Mouse (Mus musculus) left cerebral cortex, adult 18-20 months (tissue): Measurements from ENCODE around the gene 1700037H04Rik. TPM values are rescaled to one million over a fixed set of nuclear protein-coding genes. Genes with fewer than 3 reads are reported as not detected.
A peak's percentile ranks its signal among the peaks of the same experiment; 100 is the strongest.

Experiments
- DNase-seq, 2 experiments: peaks; one replicate each; pipeline ENCODE4 v3.0.0; 2021 to 2022; ENCODE audit warnings: low spot score in 2 of 2, mixed read lengths in 1 of 2
- long read RNA-seq, 2 experiments: library from polyadenylated mRNA; stranded (forward); transcript quantifications; one replicate each; pipeline ENCODE4 v2.0.0; 2021
- total RNA-seq, 2 experiments: library from RNA; stranded (reverse); gene quantifications; 2 replicates each; pipeline ENCODE4 v1.2.3; 2021

Gene 1700037H04Rik
- 10 to 100 TPM; 69.3 to 85.6 TPM for total RNA-seq
- long read RNA-seq, experiment 1, transcript 1700037H04Rik-202 (6 exons, 1,241 nt) = major isoform, 90 of 109 reads
- long read RNA-seq, experiment 1, partial matches to known transcripts = 0 of 109 reads
- long read RNA-seq, experiment 1, other reads (novel, unspliced or antisense) = 18 of 109 reads
- long read RNA-seq, experiment 2, transcript 1700037H04Rik-202 (6 exons, 1,241 nt) = major isoform, 51 of 57 reads
- long read RNA-seq, experiment 2, partial matches to known transcripts = 0 of 57 reads
- long read RNA-seq, experiment 2, other reads (novel, unspliced or antisense) = 6 of 57 reads

DNA sequence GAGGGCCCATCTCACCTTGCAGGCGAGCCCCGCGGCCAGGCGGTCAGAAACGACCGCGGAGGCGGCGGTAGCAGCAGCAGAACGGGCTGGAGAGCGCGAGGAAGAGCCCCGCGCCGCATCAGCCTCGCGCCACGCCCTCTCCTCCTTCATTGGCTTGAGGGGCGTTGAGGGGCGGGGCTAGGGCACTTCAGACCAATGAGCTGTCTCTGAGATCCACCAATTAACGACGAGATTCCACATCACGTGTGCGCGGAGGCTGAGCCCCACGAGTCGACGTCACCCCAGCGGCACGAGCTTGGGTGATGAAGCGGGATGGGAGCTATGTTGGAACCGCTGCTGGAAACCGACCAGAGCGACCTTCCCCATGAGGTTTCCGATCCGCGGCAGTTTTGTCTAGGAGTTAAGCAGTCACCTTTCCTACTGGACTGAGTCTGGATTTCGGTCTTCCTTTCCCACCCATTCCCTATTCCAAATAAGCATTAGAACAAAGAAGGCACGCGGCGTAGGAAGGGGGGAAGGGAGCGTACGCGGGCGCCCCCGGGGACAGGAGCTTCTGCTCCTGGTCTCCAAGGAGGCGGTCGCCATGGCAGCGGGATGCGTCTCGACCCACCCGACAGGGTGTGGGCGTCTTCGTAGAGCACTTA, at the start of gene 1700037H04Rik:
Gene 1700037H04Rik, minus strand, starts transcription at position 144 of the 644 bp plus-strand sequence.
- peak; percentile 93 to 98 for DNase-seq

DNA sequence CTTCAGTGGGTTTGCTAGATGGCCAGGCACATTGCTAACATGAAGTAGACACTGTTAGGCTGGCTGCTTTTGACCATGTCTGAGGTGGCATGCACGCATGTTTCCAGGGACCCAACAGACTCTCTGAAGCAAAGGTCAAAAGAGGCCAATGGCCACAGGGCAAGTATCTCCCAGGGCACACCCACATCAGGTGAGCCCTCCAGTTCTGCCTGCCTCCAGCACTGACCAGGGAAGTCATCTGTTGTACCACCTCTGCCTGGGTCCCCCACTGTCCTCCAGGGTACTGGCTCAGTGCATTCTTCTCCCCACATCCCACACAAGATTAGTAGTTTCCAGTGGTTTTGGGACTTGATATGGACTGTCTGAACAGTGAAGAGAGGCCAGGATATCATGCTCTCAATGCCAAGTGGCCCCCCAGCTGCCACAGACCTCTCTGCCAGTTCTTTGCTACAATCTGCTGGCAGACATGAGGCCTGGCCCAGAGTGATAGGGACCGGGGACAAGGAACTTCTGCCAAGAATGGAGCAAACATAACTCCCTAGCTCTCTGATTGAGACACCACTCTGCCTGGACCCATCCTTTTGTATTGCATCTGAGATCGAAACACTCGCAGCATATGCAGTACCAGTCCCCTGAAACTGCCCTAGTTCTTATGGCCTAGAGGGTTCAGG, 49.4 kb upstream of the 1700037H04Rik start:
- no peak for DNase-seq

DNA sequence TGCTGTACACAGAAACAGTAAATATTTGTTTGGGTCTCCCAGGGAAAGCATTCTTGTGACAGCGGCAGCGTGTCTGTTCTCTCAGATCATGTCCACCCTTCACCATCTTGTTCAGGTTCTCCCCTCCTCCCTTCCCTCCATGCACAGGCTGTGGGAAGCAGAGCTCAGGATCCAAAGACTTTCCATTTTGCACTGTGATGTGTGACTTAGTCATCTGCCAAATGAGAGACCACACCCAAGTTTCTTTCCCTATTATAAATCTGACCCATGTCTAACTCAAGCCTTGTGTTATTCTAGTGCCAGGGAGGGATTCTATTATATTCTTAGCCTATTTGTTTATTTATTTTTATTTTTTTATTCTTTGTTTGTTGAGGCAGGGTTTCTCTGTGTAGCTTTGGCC, 48.5 kb upstream of the 1700037H04Rik start:
- no peak for DNase-seq

DNA sequence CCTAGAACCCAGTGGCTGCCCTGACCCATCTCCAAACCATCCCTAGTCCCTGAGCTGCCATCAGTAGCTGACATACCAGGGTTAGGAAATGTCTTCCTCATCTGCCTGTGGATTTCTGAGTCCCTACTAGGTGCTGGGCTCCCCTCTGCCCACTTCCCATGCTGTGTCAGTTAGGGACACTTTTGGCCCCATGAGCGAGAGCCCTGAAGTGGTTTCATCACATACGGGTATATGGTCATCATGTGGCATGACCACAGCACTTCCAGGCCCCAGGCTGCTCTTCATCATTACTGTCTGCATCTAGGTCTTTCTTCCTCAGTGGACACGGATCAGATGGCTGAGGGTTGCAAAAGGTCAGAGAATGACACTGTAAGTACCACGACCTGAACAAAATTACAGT, 46.9 kb upstream of the 1700037H04Rik start, which contains the start of gene Ap5s1:
Gene Ap5s1, plus strand, starts transcription at position 301 of the 400 bp plus-strand sequence.
- DNase-seq = no peak

DNA sequence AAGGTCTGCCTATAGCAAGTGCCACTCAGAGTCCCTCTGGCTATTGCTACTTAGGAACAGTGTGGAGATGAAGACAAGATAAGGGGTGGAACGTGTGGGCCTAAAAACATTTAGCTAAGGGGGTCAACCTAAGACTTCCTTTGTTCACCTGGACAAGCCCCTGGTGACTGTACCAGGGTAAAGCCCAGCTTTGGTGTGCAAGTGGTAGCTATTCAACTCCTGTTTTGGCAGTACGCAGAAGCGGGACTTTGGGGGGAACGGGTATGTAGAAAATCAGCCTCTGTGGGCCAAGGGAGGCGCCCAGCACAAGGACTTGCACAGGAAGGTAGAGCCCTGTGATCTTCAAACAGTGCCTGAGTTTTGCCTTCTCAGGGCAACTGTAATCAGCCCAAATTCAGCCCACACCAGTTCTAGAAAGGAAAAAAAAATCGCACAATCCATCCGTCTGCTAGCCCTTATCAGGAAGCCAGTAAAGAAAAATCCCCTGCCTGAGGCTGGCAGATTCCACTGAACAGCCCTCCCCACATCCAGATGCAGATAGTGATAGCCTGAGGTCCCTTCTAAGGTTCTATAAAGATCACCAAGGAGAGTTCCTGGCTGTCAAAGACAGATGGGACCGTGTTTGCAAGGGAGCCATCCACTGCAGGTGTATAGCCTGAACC, 45.8 kb upstream of the 1700037H04Rik start:
- DNase-seq = no peak

DNA sequence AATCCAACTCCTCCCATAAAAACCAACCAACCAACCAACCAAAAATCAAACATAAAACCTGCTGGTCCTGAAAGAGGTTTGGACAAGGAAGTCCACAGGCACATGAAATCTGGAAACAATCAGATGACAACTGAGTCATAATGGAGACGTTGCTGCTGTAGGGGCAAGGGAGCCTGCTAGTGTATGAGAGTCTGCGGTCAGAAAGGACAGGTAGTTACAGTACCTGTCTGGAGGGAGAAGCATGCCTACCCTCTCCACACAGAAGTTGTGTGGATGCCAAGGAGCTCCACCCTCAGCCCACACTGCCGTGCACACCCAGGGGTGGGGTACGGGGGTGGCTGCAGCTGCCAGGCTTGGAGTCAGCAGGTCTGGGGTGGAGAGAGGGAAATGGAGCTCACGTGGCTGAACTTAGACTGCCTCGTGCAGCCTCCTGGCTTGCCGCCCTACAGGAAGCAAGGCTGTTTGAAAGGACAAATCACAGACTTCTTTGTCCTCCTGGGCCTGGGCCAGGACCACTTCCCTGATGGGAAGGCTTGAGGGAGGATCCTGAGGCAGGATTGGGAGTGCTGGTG, 44.6 kb upstream of the 1700037H04Rik start:
- DNase-seq = peak; percentile 79 to 84

DNA sequence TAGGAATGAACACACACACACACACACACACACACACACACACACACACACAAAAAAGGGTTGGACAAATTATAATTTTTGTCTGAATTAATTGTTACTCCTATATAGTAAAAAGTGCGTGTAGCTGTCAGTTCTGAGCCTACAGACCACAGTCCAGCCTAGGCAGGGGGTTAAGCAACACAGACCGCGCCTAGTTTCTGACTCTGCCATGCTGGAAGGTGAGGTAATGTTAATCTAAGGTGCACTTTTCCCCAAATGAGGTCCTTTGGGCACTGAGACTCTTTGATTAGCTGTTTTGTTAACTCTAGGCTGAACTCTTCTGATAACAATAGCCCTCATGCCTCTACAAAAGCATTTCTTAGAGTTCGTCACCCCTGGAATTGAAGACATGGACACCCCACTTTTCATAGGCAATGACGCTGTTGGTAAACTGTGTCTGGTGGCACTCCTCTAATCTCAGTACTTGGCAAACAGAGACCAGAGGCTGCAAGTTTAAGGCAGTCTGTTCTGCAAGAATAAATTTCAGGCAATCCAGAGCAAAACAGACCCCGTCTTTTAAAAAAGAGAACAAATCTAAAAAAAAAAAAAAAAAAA, 44.0 kb upstream of the 1700037H04Rik start:
- no peak for DNase-seq

DNA sequence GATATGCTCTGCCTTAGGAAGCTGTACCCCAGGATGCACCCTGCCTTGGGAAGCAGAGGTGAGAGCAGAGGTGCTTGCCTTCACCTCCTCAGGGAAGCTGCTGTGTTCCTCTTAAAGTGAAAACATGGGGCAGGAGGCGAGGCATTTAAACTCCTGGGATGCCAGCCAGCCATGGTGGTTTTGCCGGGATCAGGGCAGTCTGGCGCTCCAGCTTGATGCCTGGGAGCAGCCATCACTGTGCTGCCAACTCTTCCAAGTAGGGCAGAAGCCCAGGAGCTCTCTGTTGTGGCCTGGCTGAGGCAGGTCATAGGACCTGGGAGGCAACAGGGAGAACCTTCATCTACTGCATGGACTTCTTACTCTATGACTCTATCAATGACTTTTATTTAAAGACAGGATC, 41.4 kb upstream of the 1700037H04Rik start:
- DNase-seq = no peak

DNA sequence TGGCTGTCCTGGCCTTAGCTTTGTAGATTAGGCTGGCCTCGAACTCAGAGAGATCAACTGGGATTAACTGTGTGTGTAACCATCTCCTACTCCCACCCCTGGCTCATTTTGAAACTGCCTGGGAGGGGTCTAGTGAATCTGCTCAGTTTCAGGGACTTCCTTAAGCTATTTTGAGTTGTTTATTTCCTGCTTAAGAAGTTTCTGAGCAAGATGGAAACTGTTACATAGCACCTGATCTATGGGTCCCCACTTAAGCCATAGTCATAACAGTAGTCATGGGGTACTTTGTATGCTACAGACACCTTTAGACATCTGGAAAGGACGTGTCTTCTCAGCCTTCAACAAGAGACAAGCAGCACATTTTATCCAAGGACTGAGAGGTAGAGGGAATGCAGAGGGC, 40.8 kb upstream of the 1700037H04Rik start:
- DNase-seq = no peak

DNA sequence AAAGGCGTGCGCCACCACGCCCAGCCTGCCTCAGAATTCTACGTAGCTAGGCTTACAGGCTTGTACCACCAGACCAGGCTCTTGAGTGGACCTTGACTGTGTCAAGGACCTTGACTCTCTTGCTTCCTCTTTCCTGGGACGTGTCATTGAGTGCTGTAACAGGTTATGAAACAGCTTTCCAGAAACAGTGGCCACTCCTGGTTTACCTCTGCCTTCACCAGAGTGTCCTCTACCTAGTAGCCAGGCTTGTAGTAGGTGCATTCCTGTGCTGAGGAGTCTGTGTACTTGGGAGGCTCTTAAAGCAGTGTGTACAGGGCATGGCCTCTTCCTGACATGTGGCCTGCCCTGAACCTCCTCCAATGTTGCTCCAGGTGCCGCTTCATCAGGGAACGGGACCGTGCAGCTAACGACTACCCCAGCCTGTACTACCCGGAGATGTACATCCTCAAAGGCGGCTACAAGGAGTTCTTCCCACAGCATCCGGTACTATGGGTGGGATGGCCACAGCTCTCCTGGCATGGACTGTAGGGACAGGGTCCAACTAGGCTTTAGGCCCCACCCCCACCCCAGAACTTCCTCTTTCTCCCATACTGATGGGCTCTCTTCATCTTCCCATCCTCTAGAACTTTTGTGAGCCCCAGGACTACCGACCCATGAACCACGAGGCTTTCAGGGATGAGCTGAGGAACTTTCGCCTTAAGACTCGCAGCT, 36.9 kb upstream of the 1700037H04Rik start:
- no peak for DNase-seq

DNA sequence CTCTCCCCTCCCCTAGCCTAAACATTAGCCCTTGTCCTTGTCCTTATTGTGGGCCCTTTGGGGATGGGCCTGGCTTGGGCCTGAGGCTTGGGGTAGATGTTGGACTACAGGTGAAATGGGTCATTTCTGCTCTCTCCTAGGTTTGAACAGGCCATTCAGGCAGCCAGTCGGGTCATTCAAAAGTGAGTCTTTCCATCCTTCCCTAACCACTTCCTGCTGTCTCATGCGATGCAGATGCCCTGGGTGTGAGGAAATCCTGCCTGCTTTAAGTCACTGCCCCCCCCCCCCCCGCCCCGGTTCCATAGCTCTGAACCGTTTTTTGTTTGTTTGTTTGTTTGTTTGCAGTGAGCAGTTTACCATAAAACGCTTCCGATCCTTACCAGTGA, 31.1 kb upstream of the 1700037H04Rik start:
- no peak for DNase-seq

DNA sequence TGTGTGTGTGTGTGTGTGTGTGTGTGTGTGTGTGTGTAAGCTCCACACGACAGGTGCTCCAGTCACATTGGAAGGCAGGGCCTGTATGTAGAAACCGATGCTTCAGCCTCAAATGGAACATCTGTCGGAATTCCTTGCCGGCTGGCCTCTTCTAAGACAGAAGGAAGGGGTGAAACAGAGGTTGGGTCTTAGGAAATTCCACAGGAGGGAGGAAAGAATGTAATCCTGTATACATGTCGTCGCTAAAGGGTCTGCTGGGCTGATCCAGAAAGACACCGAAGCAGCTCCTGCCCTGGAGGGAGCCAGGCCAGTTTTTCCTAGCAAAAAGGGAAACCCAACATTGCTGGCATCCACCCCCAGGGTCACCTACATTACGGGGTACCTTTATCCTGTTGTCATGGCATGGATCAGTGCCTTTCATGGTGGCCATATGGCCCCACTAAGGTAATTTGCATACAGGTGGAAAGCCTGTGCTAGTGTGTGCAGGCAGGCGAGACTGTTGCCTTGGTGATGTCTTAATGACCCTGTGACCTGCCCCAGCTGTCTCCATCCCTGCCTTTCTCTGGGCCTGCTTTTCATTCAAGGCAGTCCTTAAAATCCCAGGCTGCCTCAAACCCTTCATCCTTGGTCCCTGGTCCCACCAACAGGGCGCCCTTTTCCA, 30.6 kb upstream of the 1700037H04Rik start:
- DNase-seq = no peak

DNA sequence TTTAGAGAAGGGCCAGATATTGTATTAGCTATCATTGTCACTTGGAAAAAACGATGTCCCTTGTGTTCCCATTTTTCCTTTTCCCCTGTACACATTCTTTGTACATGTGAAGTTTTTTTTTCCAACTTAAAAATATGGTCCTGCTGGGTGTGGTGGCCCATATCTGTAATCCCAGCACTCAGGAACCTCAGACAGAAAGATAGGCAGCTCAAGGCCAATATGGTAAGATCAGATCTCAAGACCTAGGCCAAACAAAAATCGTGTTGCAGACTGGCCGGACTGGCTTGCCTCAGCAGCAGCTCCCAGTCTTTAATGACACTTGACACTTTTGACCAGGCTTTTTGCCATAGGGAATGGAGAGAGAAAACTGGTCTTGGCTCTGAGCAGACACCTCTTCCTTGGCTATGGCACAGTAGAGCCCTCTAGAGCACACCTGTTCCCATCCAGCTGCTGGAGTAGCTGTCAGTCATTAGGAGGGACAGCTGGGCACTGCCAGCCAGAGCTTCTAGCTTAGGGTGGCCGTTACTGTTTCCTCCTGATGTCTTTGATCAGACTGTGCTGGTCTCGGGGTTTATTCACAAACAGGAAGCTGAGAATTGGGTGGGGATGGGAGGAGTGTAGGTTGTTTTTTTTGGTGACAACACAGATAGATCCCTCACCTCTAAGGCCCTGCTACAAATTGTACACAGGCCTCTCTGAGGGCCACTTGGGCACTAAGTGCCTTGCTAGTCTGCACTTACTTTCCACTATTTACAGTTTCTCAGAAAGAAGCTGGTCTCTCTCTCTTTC, 29.8 kb upstream of the 1700037H04Rik start:
- no peak for DNase-seq

DNA sequence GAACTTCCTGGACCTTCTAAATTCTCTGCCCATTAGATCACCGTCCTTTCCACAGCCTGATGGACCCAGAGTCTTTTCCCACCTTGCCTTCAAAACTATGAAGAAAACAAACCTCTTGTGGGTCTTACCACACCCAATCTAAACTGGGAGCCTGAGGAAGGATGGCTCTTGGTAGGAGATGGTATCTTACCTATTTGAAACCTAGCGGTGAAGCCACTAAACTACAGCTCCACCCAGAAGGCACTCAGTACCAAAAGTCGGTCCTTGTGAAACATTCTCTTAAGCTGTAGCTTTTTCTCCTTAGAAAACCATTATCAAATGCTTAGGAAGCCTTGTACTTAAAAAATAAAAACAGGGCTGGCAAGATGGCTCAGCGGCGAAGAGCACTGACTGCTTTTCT, 28.4 kb upstream of the 1700037H04Rik start:
- DNase-seq = no peak

DNA sequence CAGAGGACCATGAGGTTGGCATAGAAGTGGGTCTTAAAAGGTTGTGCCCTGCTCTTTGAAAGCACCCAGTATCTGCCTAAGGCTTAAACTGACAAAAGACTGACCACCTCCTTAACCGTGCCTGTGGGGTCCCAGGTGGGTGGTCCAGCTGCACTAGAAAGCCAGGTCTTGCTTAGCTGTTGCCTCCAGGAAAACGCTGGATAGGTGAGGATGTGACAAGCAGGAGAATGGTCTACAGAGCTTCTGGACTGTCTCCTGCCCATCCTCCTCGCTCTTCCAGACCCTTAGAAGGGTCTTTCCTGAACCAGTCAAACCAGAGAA, 27.7 kb upstream of the 1700037H04Rik start:
- DNase-seq = no peak

DNA sequence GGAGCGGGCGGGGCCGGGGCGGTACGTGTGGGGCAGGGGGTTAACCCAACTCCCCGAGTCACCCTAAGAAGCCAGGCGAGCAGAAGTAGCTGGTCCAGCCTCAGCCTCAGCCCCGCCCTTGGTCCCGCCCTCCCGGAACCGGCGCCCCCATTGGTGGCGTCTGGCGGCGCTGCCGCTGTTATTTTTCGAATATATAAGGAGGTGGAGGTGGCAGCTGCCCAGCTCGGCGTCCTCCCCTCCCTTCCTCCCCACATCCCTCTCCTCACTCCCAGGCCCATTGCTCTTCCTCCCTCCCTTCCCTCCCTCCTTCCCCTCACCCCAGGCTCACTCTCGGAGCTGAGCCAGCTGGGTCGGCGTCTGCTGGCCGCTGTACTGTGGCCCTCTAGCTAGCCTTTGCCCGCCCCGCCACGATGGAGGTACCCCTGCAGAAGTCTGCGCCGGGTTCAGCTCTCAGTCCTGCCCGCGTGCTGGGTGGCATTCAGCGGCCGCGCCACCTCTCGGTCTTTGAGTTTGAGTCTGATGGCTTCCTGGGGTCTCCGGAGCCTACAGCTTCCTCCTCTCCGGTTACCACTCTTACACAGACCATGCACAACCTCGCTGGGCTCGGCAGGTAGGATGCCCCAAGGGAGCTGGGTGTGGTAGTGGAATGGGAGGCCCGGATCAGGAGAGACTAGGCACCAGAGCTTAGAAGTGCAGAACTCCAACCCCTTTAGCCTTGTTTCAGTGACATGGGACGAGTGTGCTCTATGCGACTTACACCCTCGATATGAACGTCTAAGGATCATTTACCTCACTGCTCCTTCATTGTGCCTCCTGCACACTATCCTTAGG, 27.1 kb upstream of the 1700037H04Rik start, which contains the start of the genes Cdc25b and Spef1:
Gene Cdc25b, plus strand, starts transcription at position 179 of the 831 bp plus-strand sequence.
Gene Spef1, minus strand, starts transcription at position 512 of the 831 bp plus-strand sequence.
- peak; percentile 73 to 84 for DNase-seq

DNA sequence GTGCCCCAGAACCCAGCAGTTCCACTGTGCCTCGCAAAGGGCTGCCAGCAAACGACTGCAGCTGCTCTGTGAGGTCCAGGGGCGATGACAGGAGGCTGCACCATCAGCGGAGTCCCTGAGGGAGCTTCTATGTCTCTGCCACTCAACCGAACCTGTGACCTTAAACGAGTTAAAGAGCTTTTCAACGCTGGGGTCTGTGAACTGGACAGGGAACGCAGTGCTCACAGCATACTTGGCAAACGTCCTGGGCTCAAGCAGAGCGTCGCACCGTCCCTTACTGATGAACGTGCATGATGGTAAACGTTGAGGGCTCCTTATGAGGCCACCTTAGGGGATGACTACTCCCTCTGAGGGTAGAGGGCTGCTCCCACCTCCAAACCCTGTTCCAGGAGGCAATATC, 26.5 kb upstream of the 1700037H04Rik start:
- DNase-seq = no peak

DNA sequence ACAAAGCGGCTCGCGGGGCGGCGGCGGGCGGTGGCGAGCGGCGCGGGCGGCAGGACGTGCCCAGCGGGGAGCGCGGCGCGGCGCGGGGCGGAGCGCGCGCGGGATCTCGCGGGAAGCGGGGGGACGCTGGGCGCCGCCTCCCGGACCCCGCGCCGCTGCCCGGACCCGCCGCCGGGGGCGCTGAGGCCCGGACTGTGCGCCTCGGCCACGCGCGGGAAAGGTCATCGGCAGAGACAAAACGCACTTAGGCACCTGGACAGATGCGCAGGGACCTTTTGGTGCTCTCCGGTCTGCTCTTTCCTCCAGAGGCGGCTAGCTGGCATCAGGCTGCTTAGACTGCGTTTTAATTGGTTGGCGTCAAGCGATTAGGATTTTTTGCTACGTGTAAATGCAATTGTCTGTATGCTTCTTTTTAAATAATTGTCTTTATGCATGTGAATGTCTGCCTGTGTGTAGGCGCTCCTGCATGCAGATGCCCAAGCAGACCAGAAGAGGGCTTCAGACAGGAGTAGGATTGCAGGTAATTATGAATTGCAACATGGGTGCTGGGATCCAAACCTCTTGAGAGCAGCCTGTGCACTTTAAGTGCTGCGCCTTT, 20.2 kb upstream of the 1700037H04Rik start, which contains the start of gene Cenpb:
Gene Cenpb, minus strand, starts transcription at position 78 of the 598 bp plus-strand sequence.
- peak; percentile 77 to 86 for DNase-seq
